Mouse (Mus musculus): ENCODE measurements around the gene H3f3b. TPM values are rescaled to one million over a fixed set of nuclear protein-coding genes. Genes with fewer than 3 reads are reported as not detected.

H3f3b gene
- 237 and 327 TPM in 2 replicates for polyA plus RNA-seq (2012; rRNA removed)

GRCm38 (mm10) chr11:116027756-116028155 is at the start of gene H3f3b:
TSS of gene H3f3b (minus strand) at chr11:116027962.

DNA sequence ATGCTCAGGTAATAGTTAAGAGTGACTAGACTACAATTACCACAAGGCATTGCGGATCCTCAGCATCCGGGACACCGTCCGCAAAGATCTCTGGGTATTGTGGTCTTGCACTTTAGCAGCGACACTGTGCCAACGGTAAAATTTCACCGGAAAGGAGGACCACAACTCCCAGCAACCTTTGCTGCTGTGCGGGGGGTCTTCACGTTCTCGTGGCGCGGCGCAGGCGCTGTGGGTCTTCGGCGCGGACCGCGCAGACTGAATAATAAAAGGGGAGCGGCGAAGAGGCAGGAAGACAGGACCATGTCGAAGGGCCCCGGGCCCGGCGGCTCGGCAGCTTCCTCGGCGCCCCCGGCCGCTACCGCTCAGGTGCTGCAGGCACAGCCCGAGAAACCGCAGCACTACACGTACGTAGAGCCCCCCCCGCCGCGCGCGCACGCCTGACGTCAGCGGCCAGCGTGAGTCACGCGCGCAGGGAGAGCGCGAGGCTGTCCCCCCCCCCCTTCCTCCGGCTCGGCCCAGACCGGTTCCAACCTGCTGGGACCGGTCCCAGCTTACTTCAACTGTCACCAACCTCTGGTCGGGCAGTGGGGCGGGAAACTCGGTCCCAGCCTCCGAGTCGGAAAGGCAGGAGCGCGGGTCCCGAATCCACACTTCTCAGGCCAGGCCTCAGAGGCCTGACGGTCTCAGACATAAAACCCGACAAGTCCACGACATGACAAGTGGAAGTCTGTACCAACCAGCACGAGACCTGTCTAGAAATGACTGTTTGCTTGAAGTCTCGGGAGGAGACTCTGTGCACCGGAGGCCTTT is 2.5 kb upstream of the H3f3b start, which contains the start of gene Unk:
Gene Unk, plus strand, starts transcription at position 235 of the 810 bp plus-strand sequence.

GRCm38 (mm10) chr11:116012262-116012947 is 15.4 kb downstream of the H3f3b start, which contains the start of gene Galk1:
TSS of gene Galk1 (minus strand) at chr11:116012719.

DNA sequence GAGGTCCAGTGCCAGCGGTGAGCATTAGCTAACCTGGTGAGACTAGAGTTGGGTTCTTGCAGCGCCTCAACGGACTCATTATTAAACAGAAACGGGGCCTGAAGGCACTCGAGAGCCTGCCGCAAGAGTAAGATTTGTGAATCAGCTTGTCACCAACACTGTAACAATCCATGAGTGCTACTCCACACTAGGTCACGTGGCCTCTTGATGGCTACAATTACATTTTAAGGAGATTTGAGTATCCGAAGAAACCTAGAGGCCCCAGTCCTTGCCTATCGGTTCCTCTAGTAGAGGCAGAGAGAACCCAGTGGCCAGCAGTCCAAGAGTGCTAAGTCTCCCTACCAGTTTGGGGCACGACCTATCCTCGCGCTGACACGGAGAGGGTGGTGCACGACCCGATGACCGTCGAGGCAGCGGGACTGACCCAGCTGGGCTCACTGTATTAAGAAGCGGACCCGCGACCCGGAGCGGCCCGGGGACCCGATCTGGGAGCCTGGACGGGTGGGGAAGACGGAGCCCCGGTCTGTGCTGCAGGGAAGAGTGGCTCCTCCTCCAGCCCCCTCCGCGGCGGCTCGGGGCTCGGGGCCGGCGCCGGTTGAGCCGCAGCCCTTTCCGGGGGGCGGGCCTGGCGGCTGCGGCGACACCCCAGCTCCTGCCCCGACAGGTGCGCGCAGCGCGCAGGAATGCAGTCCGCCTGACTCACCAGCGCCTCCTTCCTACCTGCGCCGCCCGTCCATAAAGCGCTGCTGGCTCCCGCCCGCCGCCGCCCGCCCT is 53.3 kb downstream of the H3f3b start, which contains the start of gene Itgb4:
Gene Itgb4, plus strand, starts transcription at position 401 of the 774 bp plus-strand sequence.

Other genes starting within 250 kb of the H3f3b start
- 85.6 and 103 TPM in 2 replicates for gene Caskin2, start 214.3 kb downstream of the H3f3b start, polyA plus RNA-seq (2012; rRNA removed)
- 48.2 and 53.0 TPM in 2 replicates for gene Tsen54, start 213.2 kb downstream of the H3f3b start, polyA plus RNA-seq (2012; rRNA removed)
- gene Llgl2, start 203.9 kb downstream of the H3f3b start, polyA plus RNA-seq (2012; rRNA removed): 301 and 349 TPM in 2 replicates
- gene Myo15b, start 169.6 kb downstream of the H3f3b start, polyA plus RNA-seq (2012; rRNA removed): 926 and 1,010 TPM in 2 replicates
- gene Smim5, start 128.0 kb downstream of the H3f3b start, polyA plus RNA-seq (2012; rRNA removed): 6.9 and 11.9 TPM in 2 replicates
- 41.7 and 44.8 TPM in 2 replicates for gene Smim6, start 115.9 kb downstream of the H3f3b start, polyA plus RNA-seq (2012; rRNA removed)
- 22.2 and 24.5 TPM in 2 replicates for gene Sap30bp, start 94.7 kb downstream of the H3f3b start, polyA plus RNA-seq (2012; rRNA removed)
- gene Recql5, start 94.5 kb downstream of the H3f3b start, polyA plus RNA-seq (2012; rRNA removed): 13.6 and 14.4 TPM in 2 replicates
- 98.9 and 117 TPM in 2 replicates for gene Itgb4, start 53.3 kb downstream of the H3f3b start, polyA plus RNA-seq (2012; rRNA removed)
- 43.0 and 47.7 TPM in 2 replicates for gene Galk1, start 15.2 kb downstream of the H3f3b start, polyA plus RNA-seq (2012; rRNA removed)
- 27.9 and 33.1 TPM in 2 replicates for gene Unk, start 2.4 kb upstream of the H3f3b start, polyA plus RNA-seq (2012; rRNA removed)
- gene Unc13d, start 50.0 kb upstream of the H3f3b start, polyA plus RNA-seq (2012; rRNA removed): 11.2 and 12.9 TPM in 2 replicates
- 158 and 189 TPM in 2 replicates for gene Wbp2, start 59.0 kb upstream of the H3f3b start, polyA plus RNA-seq (2012; rRNA removed)
- 48.3 and 54.4 TPM in 2 replicates for gene Trim47, start 99.2 kb upstream of the H3f3b start, polyA plus RNA-seq (2012; rRNA removed)
- gene Trim65, start 103.2 kb upstream of the H3f3b start, polyA plus RNA-seq (2012; rRNA removed): 14.0 and 14.8 TPM in 2 replicates
- gene Mrpl38, start 110.9 kb upstream of the H3f3b start, polyA plus RNA-seq (2012; rRNA removed): 51.1 and 52.2 TPM in 2 replicates
- 12.7 and 13.8 TPM in 2 replicates for gene Fbf1, start 140.2 kb upstream of the H3f3b start, polyA plus RNA-seq (2012; rRNA removed)
- gene Ten1, start 170.9 kb upstream of the H3f3b start, polyA plus RNA-seq (2012; rRNA removed): 38.5 and 41.2 TPM in 2 replicates
- gene Acox1, start 171.1 kb upstream of the H3f3b start, polyA plus RNA-seq (2012; rRNA removed): 78.2 and 84.8 TPM in 2 replicates
- gene Evpl, start 210.1 kb upstream of the H3f3b start, polyA plus RNA-seq (2012; rRNA removed): 13.5 and 16.2 TPM in 2 replicates
- gene Srp68, start 246.3 kb upstream of the H3f3b start, polyA plus RNA-seq (2012; rRNA removed): 35.2 and 35.5 TPM in 2 replicates

Measured in colon, adult 2 months (tissue).